Mouse (Mus musculus) left cerebral cortex, adult 8-10 months (tissue): Measurements from ENCODE around the gene Slc44a4. TPM values are rescaled to one million over a fixed set of nuclear protein-coding genes. Genes with fewer than 3 reads are reported as not detected.
"Not testable (repeated sequence)": the region's sequence is repeated elsewhere in the genome, so short reads cannot be mapped to it uniquely, and the experiment has no call there.

Experiments used
- DNase-seq, 2 experiments: peaks; one replicate each; pipeline ENCODE4 v3.0.0; 2022; ENCODE audit warnings: low spot score in 2 of 2
- total RNA-seq, 4 experiments: library from RNA; stranded (reverse); gene quantifications; 2 replicates each; pipeline ENCODE4 v1.2.4; 2022

Gene Slc44a4
- total RNA-seq, 4 experiments from 2014 or later, result 0.33 to 0.66 (median 0.51) TPM

GRCm38 (mm10) chr17:34959881-34960515, 45.7 kb downstream of the Slc44a4 start:
- no peak for DNase-seq

GRCm38 (mm10) chr17:34960702-34961493, 46.6 kb downstream of the Slc44a4 start:
- DNase-seq, result no peak

GRCm38 (mm10) chr17:34962125-34962524, 47.9 kb downstream of the Slc44a4 start:
- no peak for DNase-seq

- DNase-seq, result no peak
These were observed 48.6 kb downstream of the Slc44a4 start for GRCm38 (mm10) chr17:34962841-34963240.

- no peak for DNase-seq
These were observed 50.4 kb downstream of the Slc44a4 start for GRCm38 (mm10) chr17:34964640-34965049.

GRCm38 (mm10) chr17:34965627-34966026, 51.4 kb downstream of the Slc44a4 start:
- no peak for DNase-seq

GRCm38 (mm10) chr17:34969822-34970221, 55.6 kb downstream of the Slc44a4 start, which contains the start of gene Gm20481:
Gene Gm20481, plus strand, starts transcription at chr17:34969912.
- DNase-seq, result not testable (repeated sequence)

- DNase-seq, result not testable (repeated sequence)
These were observed 56.6 kb downstream of the Slc44a4 start for GRCm38 (mm10) chr17:34970850-34971249.

- not testable (repeated sequence) for DNase-seq
These were observed 57.4 kb downstream of the Slc44a4 start for GRCm38 (mm10) chr17:34971694-34972068.

GRCm38 (mm10) chr17:34972069-34972749, 57.9 kb downstream of the Slc44a4 start, which contains the start of the genes Hspa1a and Hspa1l:
Gene Hspa1a, minus strand, starts transcription at chr17:34972156.
Gene Hspa1l, plus strand, starts transcription at chr17:34972703.
- DNase-seq, result peak; percentile 68 to 78

- DNase-seq, result no peak
These were observed 61.6 kb downstream of the Slc44a4 start for GRCm38 (mm10) chr17:34975581-34976492.

GRCm38 (mm10) chr17:34977000-34977399, 62.7 kb downstream of the Slc44a4 start:
- no peak for DNase-seq

- DNase-seq, result no peak
These were observed 64.0 kb downstream of the Slc44a4 start for GRCm38 (mm10) chr17:34978239-34978638.

GRCm38 (mm10) chr17:34979631-34980030, 65.4 kb downstream of the Slc44a4 start:
- no peak for DNase-seq

Other genes with a start within 250 kb of the Slc44a4 start
- 1 to 10 TPM; 2.5 to 3.1 (median 2.8) TPM for gene Tnxb, start 243.9 kb upstream of the Slc44a4 start, total RNA-seq
- 100 to 1,000 TPM in 2 of 4 experiments, 10 to 100 TPM in 2; 27.2 to 188 (median 81.4) TPM for gene C4b, start 170.6 kb upstream of the Slc44a4 start, total RNA-seq
- 1 to 10 TPM in 2 of 4 experiments, not detected in 2; 3.1 to 3.7 TPM for gene Cyp21a1, start 109.9 kb upstream of the Slc44a4 start, total RNA-seq
- gene Stk19, start 77.5 kb upstream of the Slc44a4 start, total RNA-seq, result 10 to 100 TPM; 45.3 to 49.5 (median 47.7) TPM
- gene Dxo, start 77.4 kb upstream of the Slc44a4 start, total RNA-seq, result 10 to 100 TPM; 31.8 to 37.2 (median 34.0) TPM
- 10 to 100 TPM; 61.1 to 73.1 (median 67.3) TPM for gene Skiv2l, start 64.3 kb upstream of the Slc44a4 start, total RNA-seq
- 10 to 100 TPM; 34.8 to 38.3 (median 37.2) TPM for gene Nelfe, start 64.1 kb upstream of the Slc44a4 start, total RNA-seq
- under 1 TPM in 1 of 4 experiments, not detected in 3; 0.43 TPM for gene Cfb, start 51.9 kb upstream of the Slc44a4 start, total RNA-seq
- 1 to 10 TPM; 8.3 to 9.1 (median 9.0) TPM for gene Zbtb12, start 35.0 kb upstream of the Slc44a4 start, total RNA-seq
- gene Gm20547, start 32.4 kb upstream of the Slc44a4 start, total RNA-seq, result not detected
- 1 to 10 TPM; 1.6 to 5.9 (median 4.0) TPM for gene C2, start 16.2 kb upstream of the Slc44a4 start, total RNA-seq
- 100 to 1,000 TPM; 182 to 191 (median 185) TPM for gene Ehmt2, start 16.0 kb upstream of the Slc44a4 start, total RNA-seq
- 10 to 100 TPM; 40.1 to 44.4 (median 42.7) TPM for gene Neu1, start 16.8 kb downstream of the Slc44a4 start, total RNA-seq
- 10 to 100 TPM in 2 of 4 experiments, 1 to 10 TPM in 2; 6.9 to 13.1 (median 10.4) TPM for gene Hspa1b, start 44.8 kb downstream of the Slc44a4 start, total RNA-seq
- not detected for gene Gm20481, start 55.4 kb downstream of the Slc44a4 start, total RNA-seq
- 10 to 100 TPM; 11.9 to 17.5 (median 13.7) TPM for gene Hspa1a, start 57.7 kb downstream of the Slc44a4 start, total RNA-seq
- under 1 TPM; 0.24 to 0.72 (median 0.58) TPM for gene Hspa1l, start 58.2 kb downstream of the Slc44a4 start, total RNA-seq
- gene Lsm2, start 67.4 kb downstream of the Slc44a4 start, total RNA-seq, result 10 to 100 TPM; 14.1 to 22.5 (median 17.3) TPM
- gene Vars, start 86.5 kb downstream of the Slc44a4 start, total RNA-seq, result 10 to 100 TPM; 43.5 to 53.0 (median 48.2) TPM
- gene Vwa7, start 102.1 kb downstream of the Slc44a4 start, total RNA-seq, result 1 to 10 TPM in 3 of 4 experiments, under 1 TPM in 1; 0.95 to 1.5 (median 1.3) TPM
- under 1 TPM in 2 of 4 experiments, not detected in 2; 0.59 to 0.67 TPM for gene Sapcd1, start 113.5 kb downstream of the Slc44a4 start, total RNA-seq
- 1 to 10 TPM in 1 of 4 experiments, under 1 TPM in 2, not detected in 1; 0.34 to 1.2 (median 0.78) TPM for gene Msh5, start 132.3 kb downstream of the Slc44a4 start, total RNA-seq
- 10 to 100 TPM; 10.2 to 18.3 (median 11.8) TPM for gene Clic1, start 135.5 kb downstream of the Slc44a4 start, total RNA-seq
- 10 to 100 TPM; 13.1 to 20.2 (median 14.8) TPM for gene Ddah2, start 144.6 kb downstream of the Slc44a4 start, total RNA-seq
- not detected for gene Ly6g6c, start 150.9 kb downstream of the Slc44a4 start, total RNA-seq
- gene Mpig6b, start 151.7 kb downstream of the Slc44a4 start, total RNA-seq, result under 1 TPM in 1 of 4 experiments, not detected in 3; 0.15 TPM
- 1 to 10 TPM; 3.7 to 4.9 (median 4.0) TPM for gene Ly6g6e, start 162.4 kb downstream of the Slc44a4 start, total RNA-seq
- gene Ly6g6d, start 163.6 kb downstream of the Slc44a4 start, total RNA-seq, result 1 to 10 TPM in 3 of 4 experiments, under 1 TPM in 1; 0.70 to 1.8 (median 1.3) TPM
- gene Ly6g6f, start 171.1 kb downstream of the Slc44a4 start, total RNA-seq, result under 1 TPM in 2 of 4 experiments, not detected in 2; 0.50 to 0.54 TPM
- gene Abhd16a, start 174.8 kb downstream of the Slc44a4 start, total RNA-seq, result 100 to 1,000 TPM; 117 to 125 (median 121) TPM
- gene Ly6g5c, start 193.8 kb downstream of the Slc44a4 start, total RNA-seq, result not detected
- under 1 TPM; 0.32 to 1.00 (median 0.46) TPM for gene Ly6g5b, start 201.0 kb downstream of the Slc44a4 start, total RNA-seq
- 10 to 100 TPM; 19.7 to 24.5 (median 22.8) TPM for gene Gpank1, start 207.0 kb downstream of the Slc44a4 start, total RNA-seq
- 100 to 1,000 TPM; 188 to 228 (median 194) TPM for gene Csnk2b, start 207.6 kb downstream of the Slc44a4 start, total RNA-seq
- gene D17H6S53E, start 211.9 kb downstream of the Slc44a4 start, total RNA-seq, result 10 to 100 TPM; 25.6 to 34.3 (median 30.1) TPM
- gene Apom, start 217.6 kb downstream of the Slc44a4 start, total RNA-seq, result not detected
- 100 to 1,000 TPM; 263 to 306 (median 290) TPM for gene Bag6, start 220.7 kb downstream of the Slc44a4 start, total RNA-seq